Mouse (Mus musculus) spleen, postnatal 36 days (tissue): Measurements from ENCODE around the gene Epb41l5.

Experiments used
- DNase-seq, 2 experiments: peaks; one replicate each; pipeline ENCODE4 v3.0.0; 2022; ENCODE audit warnings: low spot score in 2 of 2, mixed read lengths in 1 of 2

Gene Epb41l5

DNA sequence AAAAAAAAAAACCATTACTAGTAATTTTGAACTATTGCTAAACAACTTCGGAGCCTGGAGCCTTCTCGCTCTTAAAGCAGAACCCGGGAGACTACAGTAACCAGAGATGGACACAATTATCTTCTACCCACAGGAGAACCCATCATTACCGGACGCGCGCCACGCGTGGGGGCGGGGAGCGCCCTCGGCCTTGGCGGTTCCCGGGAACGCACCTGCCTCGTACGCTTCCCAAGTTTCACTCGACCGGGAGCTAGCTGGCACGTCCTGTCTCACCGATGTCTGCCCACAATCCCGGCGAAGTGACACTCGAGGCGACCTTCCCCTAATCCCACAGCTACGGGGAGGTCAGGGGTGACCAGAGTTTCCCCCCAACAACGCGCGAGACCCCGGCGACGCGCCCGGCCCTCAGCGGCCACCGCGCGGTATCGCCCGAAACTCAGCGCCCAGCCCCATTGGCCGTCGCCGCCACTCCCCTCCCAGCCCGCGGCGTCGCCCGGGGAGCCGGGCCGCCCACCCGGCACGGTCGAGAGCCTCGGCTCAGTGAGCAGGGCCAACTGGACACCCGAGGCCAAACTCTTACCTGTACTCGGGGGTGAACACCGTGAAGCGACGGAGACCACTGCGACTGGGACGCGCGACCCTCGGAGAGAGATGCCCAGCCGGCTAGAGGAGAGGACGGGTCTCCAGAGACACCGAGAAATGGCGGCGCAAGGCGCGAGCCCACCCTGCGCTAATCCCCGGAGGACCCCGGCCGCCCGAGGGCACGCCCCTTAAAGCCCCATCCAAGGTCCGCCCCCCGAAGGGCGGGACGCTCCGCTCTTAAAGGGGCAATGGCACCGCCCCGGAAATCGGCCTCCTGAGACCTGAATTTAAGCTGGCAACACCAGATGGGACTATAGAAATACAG is at the start of gene Epb41l5:
Gene Epb41l5, minus strand, starts transcription at position 796 of the 907 bp plus-strand sequence.
- peak; percentile 72 to 77 for DNase-seq

GRCm38 (mm10) chr1:119696860-119697259 is 48.1 kb upstream of the Epb41l5 start:
- no peak for DNase-seq

DNA sequence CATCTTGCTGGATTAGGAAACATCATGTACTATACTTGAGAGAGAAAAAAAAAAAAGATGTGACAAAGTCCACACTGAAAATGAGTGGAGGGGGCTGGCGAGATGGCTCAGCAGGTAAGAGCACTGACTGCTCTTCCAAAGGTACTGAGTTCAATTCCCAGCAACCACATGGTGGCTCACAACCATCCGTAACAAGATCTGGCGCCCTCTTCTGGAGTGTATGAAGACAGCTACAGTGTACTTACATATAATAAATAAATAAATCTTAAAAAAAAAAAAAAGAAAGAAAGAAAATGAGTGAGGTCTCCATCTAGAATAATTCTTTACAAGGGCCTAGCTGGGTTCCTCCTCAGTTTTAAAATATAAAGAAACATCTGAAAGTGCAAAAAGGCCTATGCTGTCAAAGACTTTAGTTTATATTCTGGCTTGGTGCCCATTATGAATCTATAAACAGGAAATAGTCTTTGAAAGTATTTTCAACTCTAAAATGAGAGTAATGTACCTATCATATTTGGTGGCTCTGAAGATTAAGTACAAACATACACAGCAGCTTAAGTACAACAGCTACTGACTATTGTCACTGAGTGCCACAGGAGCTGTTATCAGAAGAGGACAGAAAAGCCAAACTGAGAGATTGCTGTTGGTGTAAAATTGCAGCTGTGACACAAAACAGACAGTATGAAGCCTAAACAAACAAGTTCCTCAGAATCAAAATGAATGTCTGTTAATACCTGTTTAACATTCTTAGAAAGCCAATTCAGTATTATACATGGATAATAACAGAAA is 37.2 kb upstream of the Epb41l5 start:
- no peak for DNase-seq

DNA sequence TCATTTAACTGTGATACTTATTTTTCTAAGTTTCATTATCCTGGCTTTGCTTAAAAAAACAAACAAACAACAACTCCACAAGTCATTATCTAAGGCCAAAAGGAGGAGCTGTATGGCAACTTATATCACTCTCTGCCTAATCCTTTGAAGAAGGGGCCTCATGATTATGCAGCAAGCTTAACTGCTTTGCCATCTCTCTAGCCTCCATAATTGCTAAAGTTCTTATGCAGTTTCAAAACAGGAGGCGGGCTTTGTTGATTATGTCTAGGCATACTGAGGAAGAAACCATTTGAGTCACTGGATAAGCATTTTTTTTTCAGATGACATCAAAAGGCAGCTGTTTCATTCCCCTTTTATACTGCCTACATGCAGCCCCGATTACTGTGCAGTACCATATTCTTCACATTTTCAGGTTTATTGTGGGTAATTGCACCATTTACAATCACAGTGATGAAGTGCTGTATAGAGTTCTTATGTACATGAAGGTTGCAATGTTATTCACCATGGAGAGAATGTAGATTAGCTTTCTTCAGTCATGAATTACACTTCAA is 32.9 kb upstream of the Epb41l5 start:
- no peak for DNase-seq

- no peak for DNase-seq
Observed at GRCm38 (mm10) chr1:119674984-119675383, 26.2 kb upstream of the Epb41l5 start.

DNA sequence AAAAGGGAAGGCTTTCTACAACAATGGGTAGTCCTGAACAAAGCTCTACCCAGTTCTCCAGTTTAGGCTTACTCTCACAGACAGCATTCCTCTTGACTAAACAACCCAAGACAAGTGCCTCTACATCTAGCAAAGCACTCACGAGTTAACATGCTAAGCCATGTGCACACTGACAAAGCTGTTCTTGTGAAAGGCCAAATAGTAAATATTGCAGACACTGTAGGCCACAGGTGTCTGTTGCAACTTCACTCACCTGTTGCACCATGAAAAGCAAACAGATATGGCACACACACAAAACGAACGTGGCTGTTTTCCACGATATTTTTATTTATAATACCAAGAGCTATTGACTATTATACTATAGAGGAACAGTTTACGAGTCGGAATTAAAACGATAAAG is 18.1 kb upstream of the Epb41l5 start:
- no peak for DNase-seq

- DNase-seq: no peak
Observed at GRCm38 (mm10) chr1:119654307-119654706, 5.5 kb upstream of the Epb41l5 start.

DNA sequence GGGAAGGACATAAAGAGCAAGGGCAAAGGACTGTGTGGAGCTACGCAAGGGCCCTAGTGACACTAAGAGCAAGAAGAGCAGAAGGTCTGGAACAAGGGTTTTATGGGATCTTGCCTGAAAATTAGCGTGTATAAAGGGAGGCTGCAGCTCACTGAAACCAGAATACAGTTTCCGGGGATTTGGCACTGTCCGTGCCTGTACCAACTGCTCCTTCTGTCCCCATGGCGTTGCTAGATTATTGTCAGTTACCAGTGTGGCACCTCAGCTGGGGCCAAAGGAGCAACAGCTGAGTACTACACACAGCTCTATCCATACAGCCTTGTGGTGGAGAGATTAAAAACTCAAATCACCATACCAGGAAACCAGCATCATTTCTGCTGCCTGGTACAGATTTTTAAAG is 1.6 kb upstream of the Epb41l5 start:
- no peak for DNase-seq

- no peak for DNase-seq
Observed at GRCm38 (mm10) chr1:119649627-119650026, 827 bp upstream of the Epb41l5 start.

- no peak for DNase-seq
Observed at GRCm38 (mm10) chr1:119646356-119646755, 2.4 kb downstream of the Epb41l5 start.

- DNase-seq: no peak
Observed at GRCm38 (mm10) chr1:119642367-119642766, 6.4 kb downstream of the Epb41l5 start.

DNA sequence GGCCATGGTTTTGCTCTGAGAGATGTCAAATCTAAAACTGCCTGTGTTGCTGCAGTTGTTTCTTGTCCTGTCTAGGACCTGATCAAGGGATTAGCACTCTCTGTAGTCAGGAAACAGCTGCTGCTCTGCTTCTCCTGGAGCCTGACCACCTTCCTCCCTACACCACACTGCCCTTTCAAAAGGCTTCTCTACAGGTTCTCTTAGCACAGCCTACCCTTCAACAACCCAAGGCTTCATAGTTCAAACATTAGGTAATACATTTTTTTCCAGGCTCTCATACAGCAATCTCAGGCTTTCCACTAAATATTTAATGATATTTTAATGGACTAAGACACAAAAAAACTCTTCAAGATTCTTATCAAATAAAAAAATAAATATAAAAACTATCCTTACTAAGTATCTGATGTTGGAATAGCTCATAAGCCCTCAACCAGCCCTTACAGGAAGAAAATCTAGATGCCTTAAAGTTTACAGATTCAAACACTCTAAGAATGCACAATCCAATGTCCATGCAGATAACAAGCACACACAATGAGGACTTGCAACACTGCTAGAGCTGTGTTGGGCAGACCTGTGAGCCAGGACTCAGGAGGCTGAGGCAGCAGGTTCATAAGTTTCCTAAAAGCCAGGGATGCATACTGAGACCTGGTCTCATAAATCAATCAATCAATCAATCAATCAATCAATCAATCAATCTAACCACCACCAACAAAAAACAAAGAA is 7.5 kb downstream of the Epb41l5 start:
- DNase-seq: no peak

DNA sequence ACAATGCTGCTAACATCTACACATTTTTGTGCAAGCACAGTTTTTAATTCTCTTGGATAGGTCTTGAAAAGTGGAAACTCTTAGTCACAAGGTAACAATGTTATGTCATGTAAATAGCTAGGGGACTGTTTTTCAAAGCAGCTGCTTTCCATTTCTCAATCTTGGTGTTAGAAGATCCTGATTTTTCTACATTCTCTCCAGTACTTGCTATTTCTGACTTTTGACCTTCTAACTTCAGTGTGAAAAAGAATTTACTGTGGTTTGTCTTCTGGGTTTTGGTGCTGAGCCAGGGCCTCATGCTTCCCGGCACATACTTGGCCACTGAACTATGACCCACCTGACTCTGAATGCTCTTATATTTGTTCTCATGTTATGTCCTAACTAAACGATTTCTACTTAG is 8.8 kb downstream of the Epb41l5 start:
- no peak for DNase-seq

DNA sequence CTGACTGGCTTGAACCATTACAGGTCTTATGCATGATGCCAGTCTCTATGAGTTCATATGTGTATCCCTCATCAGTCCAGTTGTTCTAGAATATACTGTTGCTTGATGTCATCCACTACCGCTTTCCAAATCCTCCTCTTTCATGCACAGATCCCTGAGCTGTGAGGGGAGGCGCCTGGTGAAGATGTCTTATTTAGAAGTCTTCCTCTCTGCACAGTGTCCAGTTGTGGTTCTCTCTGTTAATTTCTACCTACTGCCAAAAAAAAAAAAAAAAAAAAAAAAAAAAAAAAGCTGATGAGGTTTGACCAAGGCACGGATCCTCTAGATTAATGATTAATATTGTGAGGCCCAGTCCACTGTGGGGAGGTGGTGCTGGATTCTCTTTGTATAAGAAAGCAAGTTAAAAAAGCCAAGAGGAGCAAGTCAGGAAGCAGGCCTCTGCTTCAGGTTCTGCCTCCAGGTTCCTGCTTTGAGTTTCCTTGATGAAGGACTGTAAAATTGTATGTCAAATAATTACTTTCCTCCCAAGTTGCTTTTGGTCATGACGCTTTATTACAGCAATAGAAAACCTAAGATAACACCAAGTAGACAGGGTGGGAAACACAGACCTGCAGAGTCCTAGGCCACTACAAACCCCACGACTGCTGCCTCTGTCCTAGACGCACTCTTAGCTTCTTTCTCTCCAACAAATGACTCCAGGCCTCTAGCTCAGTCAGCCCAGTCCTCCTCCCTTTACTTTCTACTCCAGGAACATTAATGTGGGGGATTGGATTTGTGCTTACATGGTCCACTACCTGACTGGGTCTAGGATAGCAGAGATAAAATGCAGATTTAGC is 11.4 kb downstream of the Epb41l5 start:
- DNase-seq: no peak

DNA sequence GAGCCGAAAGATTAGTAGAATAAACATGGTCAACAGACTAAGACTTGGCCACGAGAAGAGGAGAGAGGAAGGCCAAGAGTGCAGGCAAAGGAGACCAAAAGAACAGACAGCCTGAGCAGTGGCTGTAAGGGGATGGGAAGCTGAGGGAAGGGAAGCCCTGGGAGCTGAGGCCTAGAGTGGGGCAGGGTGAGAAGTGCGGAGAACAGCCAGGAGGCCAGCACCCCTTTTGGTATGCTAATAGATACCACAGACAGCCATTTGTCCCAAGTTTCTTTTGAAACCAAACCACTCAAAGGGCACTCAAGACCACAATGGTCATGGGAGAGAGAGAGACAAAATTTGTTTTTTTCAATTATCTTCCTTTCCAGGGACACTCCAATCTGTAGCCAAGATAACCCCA is 14.1 kb downstream of the Epb41l5 start:
- DNase-seq: no peak

- DNase-seq: no peak
Observed at GRCm38 (mm10) chr1:119630428-119630827, 18.4 kb downstream of the Epb41l5 start.

DNA sequence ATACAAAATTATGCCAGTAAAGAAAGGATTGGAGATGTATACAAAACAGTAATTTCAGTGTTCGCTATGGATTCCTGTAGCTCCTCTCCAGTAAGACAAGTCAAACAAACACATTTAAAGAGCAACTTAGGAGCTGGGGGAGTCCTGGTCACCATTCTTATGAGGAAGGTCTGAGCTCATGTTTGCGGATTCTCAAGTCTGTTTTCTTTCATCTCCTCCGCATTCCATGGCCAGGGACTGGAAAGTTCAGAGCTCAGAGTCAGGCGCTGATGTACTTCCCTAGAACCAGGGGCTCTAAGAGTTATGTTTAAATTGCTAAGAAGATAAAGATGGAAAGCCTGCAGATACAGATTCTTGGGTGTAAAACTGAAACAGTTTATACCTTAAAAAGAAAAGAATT is 22.0 kb downstream of the Epb41l5 start:
- no peak for DNase-seq

DNA sequence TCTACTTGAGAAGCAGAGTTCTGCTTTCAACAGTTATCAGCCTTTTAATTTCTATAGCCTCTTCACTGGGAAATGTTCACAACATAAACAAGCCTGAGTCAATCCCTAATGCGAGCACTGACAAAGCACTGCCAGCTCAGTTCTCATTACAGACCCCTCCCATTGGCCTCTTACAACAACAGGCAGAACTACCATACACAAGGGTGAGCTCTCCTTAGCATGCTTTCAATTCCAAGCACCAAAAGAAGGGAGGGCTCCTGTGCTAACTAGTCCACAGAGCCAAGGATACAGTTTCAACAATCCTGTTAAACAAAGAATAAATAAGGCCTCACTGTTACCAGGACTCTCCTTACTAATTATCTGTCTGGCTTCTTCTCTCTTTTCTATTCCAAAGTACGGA is 24.4 kb downstream of the Epb41l5 start:
- no peak for DNase-seq

- no peak for DNase-seq
Observed at GRCm38 (mm10) chr1:119605396-119605795, 43.4 kb downstream of the Epb41l5 start.

DNA sequence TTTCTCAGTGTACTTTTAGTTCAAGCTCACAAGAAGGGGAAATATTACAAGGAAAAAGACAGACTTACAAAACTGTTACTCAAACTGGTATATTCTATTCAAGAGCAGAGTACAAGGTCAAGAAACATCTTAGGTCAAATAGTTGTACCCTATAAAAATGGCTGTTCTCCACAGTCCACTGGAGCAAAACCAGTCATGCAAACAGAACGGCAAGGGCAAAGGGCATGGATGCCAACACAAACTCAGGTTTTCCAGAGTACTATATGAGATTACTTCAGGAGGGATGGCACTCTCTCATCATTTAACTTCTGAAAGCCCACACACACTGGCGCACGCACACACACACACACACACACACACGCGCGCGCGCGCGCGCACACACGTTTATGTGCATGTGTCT is 46.4 kb downstream of the Epb41l5 start:
- no peak for DNase-seq

- DNase-seq: no peak
Observed at GRCm38 (mm10) chr1:119598855-119599254, 49.9 kb downstream of the Epb41l5 start.
